Mouse (Mus musculus) intestine, postnatal 0 days (tissue): ENCODE data around the gene Phykpl. TPM values are rescaled to one million over a fixed set of nuclear protein-coding genes. Genes with fewer than 3 reads are reported as not detected.
A peak's percentile ranks its signal among the peaks of the same experiment; 100 is the strongest.

ENCODE experiments used
- ATAC-seq: fragments of 200-750 bp; cut with Nextera tagmentation; 2 replicates; pipeline ENCODE4 v1.8.0; 2017; ENCODE audit warnings: mild to moderate bottlenecking, moderate TSS enrichment, moderate library complexity
- H3K27ac ChIP-seq: fragments of 300-500 bp; sonication (generic); 2 replicates; pipeline ENCODE4 v1.5.1; 2014; ENCODE audit warnings: mild to moderate bottlenecking, low read depth, low read length, moderate library complexity
- H3K27me3 ChIP-seq: fragments of 300-500 bp; sonication (generic); replicated peaks from 2 replicates; pipeline ENCODE4 v1.6.1; 2014; ENCODE audit warnings: low read length, mixed read lengths; ENCODE audit not compliant: control insufficient read depth, insufficient read depth
- H3K36me3 ChIP-seq: fragments of 300-500 bp; sonication (generic); 2 replicates; pipeline ENCODE4 v1.6.1; 2014; ENCODE audit warnings: mild to moderate bottlenecking, moderate library complexity; ENCODE audit not compliant: control insufficient read depth, insufficient read depth
- H3K4me1 ChIP-seq: fragments of 300-500 bp; sonication (generic); replicated peaks from 2 replicates; pipeline ENCODE4 v1.6.1; 2014; ENCODE audit warnings: antibody characterized with exemption, low read length, mixed read lengths; ENCODE audit not compliant: control insufficient read depth, insufficient read depth
- H3K4me2 ChIP-seq: fragments of 300-500 bp; sonication (generic); replicated peaks from 2 replicates; pipeline ENCODE4 v1.6.1; 2014; ENCODE audit warnings: low read depth, mild to moderate bottlenecking, moderate library complexity
- H3K4me3 ChIP-seq: fragments of 300-500 bp; sonication (generic); 2 replicates; pipeline ENCODE4 v1.5.1; 2014; ENCODE audit warnings: low read depth, low read length
- H3K9ac ChIP-seq: fragments of 300-500 bp; sonication (generic); 2 replicates; pipeline ENCODE4 v1.6.1; 2014; ENCODE audit warnings: mild to moderate bottlenecking, low read depth, low read length
- H3K9me3 ChIP-seq: fragments of 300-500 bp; sonication (generic); 2 replicates; pipeline ENCODE4 v1.6.1; 2016; ENCODE audit warnings: mixed run types; ENCODE audit not compliant: control insufficient read depth
- CTCF ChIP-seq: sonication (generic); IDR thresholded peaks from 2 replicates; pipeline ENCODE4 v1.5.1; 2016; ENCODE audit warnings: low read depth, mild to moderate bottlenecking, control low read depth, antibody characterized with exemption, moderate library complexity
- WGBS: fragments of 180-500 bp; shearing (Covaris S2); extraction: QIAGEN DNeasy Blood & Tissue Kit; methylation state at CpG from one replicate; pipeline ENCODE4 v1.1.7; 2014; 5-methylcytosine and 5-hydroxymethylcytosine counted together
- polyA plus RNA-seq: library from polyadenylated mRNA; unstranded; fragments of >200 nt; fragmentation: Nextera tagmentation; extraction: Ambion mirVana; gene quantifications from 2 replicates; pipeline ENCODE4 v1.2.1, GENCODE M21; 2015

Gene Phykpl
- polyA plus RNA-seq, 1 experiment from 2014 or later: 24.2 TPM

DNA sequence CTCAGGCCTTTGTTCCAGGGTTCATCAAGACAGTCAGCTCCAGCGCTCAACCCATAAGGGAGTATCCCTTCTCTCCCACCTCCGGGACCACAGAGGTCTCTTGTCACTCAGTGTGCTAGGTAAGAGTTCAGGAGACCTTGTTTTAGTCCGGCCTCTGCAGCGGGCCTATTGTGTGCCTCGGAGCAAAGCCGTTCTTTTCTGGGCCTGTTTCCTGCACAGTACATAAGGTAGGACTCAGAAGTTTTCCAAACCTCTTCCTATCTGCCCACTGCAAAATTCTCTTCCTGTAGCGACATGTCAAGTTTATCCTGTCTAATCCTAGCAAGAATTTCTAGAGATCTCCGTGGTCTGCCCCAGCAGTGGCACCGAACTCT, 513 bp upstream of the Phykpl start:
- Histone ChIP-seq H3K27ac (peak overlapping the region; percentile 94), H3K4me3 (peak overlapping the region; percentile 78), H3K9ac (peak overlapping the region; percentile 58), H3K4me1 (peaks cover 5% of the 10 kb centered on the region; the same call in 1 of the 2 replicates), H3K9me3 (no peaks in the 10 kb centered on the region), H3K4me2 (peak overlapping the region; percentile 88), H3K27me3 (no peaks in the 10 kb centered on the region), H3K36me3 (peaks cover 19% of the 10 kb centered on the region)
- peak; percentile 16 for ATAC-seq
- TF ChIP-seq CTCF: no peak
- WGBS: 11% methylated on average over 9 of the region's 9 CpGs

DNA sequence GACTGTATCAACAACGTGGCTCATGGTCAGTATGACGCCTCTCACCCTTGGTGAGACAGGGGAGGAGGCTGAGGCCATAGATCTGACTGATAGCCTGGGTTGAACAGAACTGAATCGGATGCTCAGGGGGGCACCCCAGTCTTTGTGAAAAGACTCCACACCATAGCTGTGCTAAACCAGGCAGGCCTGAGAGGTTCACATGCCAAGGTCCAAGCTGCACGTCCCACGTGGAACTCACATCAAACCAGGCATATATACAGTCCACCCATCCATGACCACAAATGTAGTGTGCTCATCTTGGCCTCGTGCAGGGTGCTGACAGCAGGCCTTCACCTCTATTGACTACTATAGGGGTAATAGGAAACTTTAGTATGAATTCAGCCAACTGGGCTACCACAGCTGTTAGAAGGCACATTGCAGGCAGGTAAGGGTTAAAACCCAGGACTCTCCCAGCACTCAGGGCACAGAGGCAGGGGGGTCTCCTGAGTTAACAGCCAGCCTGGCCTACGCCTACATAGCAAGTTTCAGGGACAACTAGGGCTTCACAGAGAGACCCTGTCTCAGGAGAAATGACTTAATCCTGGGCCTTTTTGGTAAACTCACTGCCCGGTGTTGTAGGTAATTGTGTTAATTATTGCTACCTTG, 1.2 kb downstream of the Phykpl start:
- WGBS: 37% methylated on average over 8 of the region's 8 CpGs
- H3K27ac ChIP-seq: peak overlapping the region; percentile 94
- peaks cover 30% of the 10 kb centered on the region for H3K36me3 ChIP-seq
- peak; percentile 9; the same call in 1 of the 2 replicates for ATAC-seq
- no peaks in the 10 kb centered on the region for H3K27me3 ChIP-seq
- peak overlapping the region; percentile 86; the same call in 1 of the 2 replicates for H3K9ac ChIP-seq
- no peaks in the 10 kb centered on the region for H3K9me3 ChIP-seq
- peak overlapping the region; percentile 78 for H3K4me3 ChIP-seq
- H3K4me1 ChIP-seq: peaks cover 5% of the 10 kb centered on the region; the same call in 1 of the 2 replicates
- peak overlapping the region; percentile 88 for H3K4me2 ChIP-seq
- TF ChIP-seq CTCF: no peak

DNA sequence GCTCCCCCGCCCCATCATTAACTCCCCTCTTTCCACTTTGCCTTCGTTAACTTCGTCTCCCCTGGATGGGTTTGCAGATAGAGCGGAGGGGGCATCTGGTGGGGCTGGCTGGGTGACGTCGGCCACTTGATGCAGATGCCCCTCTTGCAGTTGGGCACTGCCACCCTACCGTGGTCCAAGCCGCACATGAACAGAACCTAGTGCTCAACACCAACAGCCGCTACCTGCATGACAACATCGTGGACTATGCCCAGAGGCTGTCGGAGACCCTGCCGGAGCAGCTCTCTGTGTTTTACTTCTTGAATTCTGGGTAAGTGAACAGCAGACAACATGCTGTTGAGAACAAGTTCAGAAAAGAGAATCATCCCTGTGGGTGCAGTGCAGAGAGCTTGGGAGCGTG, 1.9 kb downstream of the Phykpl start:
- H3K4me2 ChIP-seq: no peak overlapping the region
- H3K36me3 ChIP-seq: peaks cover 30% of the 10 kb centered on the region
- ATAC-seq: no peak
- H3K9me3 ChIP-seq: no peaks in the 10 kb centered on the region
- peaks cover 5% of the 10 kb centered on the region; the same call in 1 of the 2 replicates for H3K4me1 ChIP-seq
- no peak for TF ChIP-seq CTCF
- H3K27me3 ChIP-seq: no peaks in the 10 kb centered on the region
- 86% methylated on average over 13 of the region's 13 CpGs for whole genome bisulfite sequencing
- peak overlapping the region; percentile 15; the same call in 1 of the 2 replicates for H3K27ac ChIP-seq
- H3K4me3 ChIP-seq: no peak overlapping the region
- H3K9ac ChIP-seq: no peak overlapping the region

DNA sequence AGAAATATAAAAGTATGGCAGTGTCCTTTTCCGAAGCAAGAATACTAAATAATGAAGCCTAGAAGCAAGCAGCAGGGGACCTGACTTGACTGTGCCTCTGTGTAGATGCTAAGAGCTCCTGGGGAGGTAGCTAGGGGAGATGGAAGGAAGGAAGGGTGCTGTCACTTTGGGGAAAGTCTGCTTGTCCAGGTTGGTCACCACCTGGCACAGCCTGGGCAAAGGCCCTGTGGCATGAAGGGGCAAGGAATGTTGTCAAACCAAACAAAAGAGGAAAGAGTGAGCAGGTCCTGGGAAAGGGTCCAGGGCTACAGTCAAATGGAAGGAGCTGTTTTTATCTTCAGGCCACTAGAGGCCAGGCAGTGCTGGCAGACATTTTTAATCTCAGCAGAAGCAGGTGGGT, 2.5 kb downstream of the Phykpl start:
- no peak overlapping the region for H3K4me3 ChIP-seq
- H3K27me3 ChIP-seq: no peaks in the 10 kb centered on the region
- H3K4me2 ChIP-seq: no peak overlapping the region
- no peak overlapping the region for H3K9ac ChIP-seq
- peaks cover 5% of the 10 kb centered on the region; the same call in 1 of the 2 replicates for H3K4me1 ChIP-seq
- 97% methylated on average over 1 of the region's 1 CpGs for WGBS
- H3K36me3 ChIP-seq: peaks cover 34% of the 10 kb centered on the region
- ATAC-seq: no peak
- H3K27ac ChIP-seq: no peak overlapping the region
- TF ChIP-seq CTCF: no peak
- H3K9me3 ChIP-seq: no peaks in the 10 kb centered on the region

DNA sequence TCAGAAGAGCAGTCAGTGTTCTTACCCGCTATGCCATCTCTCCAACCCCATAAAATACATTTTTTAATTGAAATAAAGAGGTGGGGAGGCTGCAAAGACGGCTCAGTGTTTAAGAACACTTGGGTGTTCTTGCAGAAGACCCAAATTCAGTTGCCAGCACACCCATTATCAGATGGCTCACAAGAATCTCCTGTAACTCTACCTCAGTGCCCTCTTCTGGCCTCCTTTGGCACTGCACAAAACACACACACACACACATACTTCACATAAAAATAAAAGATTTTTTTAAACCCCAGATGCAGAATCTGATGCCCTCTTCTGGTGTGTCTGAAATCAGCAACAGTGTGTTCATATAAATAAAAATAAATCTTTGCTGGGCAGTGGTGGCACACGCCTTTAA, 4.3 kb downstream of the Phykpl start:
- H3K4me1 ChIP-seq: peaks cover 5% of the 10 kb centered on the region; the same call in 1 of the 2 replicates
- no peaks in the 10 kb centered on the region for H3K27me3 ChIP-seq
- no peak overlapping the region for H3K9ac ChIP-seq
- H3K4me3 ChIP-seq: no peak overlapping the region
- peak overlapping the region; percentile 21; the same call in 1 of the 2 replicates for H3K27ac ChIP-seq
- peak; percentile 27; the same call in 1 of the 2 replicates for TF ChIP-seq CTCF
- peaks cover 52% of the 10 kb centered on the region for H3K36me3 ChIP-seq
- H3K4me2 ChIP-seq: no peak overlapping the region
- no peak for ATAC-seq
- 95% methylated on average over 3 of the region's 3 CpGs for WGBS
- no peaks in the 10 kb centered on the region for H3K9me3 ChIP-seq

DNA sequence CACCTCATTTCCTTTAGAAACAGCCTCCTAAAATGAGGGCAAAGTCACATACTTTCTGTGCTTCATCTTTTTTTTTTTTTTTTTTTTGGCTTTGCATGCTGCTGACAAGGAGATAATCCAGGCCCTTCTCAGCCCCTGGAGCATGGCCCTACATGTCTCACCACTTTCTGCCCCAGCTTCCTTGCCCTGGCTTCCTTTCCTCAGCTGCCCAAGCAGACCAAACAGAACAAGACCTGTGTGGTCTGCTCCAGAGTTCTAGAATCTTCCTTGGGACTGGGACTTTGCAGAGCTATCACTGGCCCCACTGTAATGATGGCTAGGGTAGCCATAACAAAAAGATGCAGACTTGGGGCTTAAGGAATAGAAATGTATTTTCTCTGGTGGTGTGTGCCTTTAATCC, 5.4 kb downstream of the Phykpl start:
- ATAC-seq: no peak
- H3K9me3 ChIP-seq: no peaks in the 10 kb centered on the region
- H3K4me1 ChIP-seq: peaks cover 5% of the 10 kb centered on the region; the same call in 1 of the 2 replicates
- H3K36me3 ChIP-seq: peaks cover 63% of the 10 kb centered on the region
- no peaks in the 10 kb centered on the region for H3K27me3 ChIP-seq
- no peak overlapping the region for H3K4me3 ChIP-seq
- no peak overlapping the region for H3K9ac ChIP-seq
- H3K27ac ChIP-seq: no peak overlapping the region
- no peak for TF ChIP-seq CTCF
- H3K4me2 ChIP-seq: no peak overlapping the region
